Mouse (Mus musculus): ENCODE results near the gene Cactin. TPM values are rescaled to one million over a fixed set of nuclear protein-coding genes. Genes with fewer than 3 reads are reported as not detected.
A peak's percentile ranks its signal among the peaks of the same experiment; 100 is the strongest.

Cactin gene
- total RNA-seq, 2 experiments from 2014 or later, result 10.1 to 10.9 TPM

DNA sequence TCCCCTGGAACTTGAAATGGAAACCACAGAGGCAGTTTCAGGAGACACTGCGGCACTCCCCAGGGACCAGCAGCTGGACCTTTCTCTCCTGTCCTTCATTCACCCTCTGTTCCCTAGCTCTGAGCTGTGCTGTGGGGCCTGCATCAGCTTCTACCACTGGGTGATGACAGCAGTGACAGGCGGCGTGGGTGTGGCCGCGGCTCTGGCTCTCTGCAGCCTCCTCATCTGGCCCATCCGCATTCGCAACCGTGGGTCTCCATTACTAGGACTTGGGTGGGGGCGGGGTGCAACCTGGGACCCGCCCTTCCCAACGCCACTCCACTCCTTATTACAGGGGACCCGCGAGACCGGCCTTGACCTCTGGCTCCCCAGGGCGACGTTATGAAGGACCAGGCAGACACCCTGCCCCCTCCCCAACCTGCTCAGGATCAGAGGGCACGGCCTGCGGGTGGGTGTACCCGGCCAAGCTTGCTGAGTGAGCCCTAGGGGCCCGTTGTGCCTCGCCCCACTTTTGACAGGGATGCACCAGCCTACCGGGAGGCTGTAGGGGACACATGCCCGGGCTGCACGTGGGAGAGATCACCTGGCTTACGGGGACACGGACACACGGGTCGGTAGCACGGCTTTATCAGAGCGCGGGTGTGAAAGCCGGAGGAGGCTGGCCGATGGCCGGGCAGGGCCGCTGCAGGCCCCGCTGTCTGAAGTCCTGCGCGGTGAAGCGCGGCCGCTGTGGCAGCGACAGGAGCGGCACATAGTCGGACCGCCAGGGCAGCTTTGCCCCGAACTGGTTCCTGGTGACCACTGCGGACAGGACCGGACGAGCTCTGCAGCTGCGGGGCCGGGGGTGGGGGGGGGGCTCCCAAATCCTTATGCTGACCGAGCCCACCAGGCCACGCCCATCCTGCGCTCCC lies 42.8 kb downstream of the Cactin start:
- no peak for DNase-seq (ENCODE audit: low spot score)

DNA sequence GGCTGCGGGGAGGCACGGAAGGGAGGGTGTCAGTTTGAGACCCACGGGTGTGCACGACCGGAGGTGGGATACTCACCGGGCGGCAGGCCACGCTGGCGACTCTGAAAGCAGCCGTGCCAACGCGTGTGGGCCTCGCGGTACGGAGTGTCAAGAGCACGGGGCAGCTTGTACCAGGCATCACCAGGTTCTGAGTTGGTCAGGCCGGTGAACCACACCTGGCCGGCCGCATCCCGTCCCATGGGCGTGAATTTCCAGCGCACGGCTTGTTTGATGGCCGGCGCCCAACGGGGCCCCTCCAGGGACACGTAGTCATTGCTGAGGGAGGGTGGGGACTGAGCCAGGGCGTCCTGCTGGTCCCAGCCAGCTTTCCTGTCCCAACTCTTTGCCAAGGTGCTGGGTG lies 43.8 kb downstream of the Cactin start:
- no peak for DNase-seq (ENCODE audit: low spot score)

DNA sequence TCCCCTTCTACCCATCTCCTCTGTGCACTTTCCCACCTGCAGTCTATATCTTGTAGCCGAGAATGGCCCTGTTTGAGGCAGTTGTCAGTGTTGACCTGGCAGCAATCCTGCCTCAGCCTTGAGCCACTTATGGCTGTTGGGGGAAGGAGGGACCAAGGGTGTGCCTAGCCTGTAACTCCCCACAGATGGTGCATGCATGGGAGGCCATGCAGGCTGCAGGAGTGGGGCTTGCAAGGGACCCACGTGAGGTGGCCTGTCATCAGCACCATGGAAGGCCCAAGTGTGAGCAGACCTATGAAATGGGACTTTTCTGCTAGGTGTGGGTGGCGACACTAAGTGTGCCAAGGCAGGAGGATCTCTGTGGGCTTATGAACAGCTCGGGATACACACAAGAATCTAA lies 44.2 kb downstream of the Cactin start:
- no peak for DNase-seq (ENCODE audit: low spot score)

GRCm38 (mm10) chr10:81365672-81366476 lies 45.0 kb downstream of the Cactin start, which contains the start of gene 4930404N11Rik:
Gene 4930404N11Rik, minus strand, starts transcription at chr10:81365816.
- no peak for DNase-seq (ENCODE audit: low spot score)

GRCm38 (mm10) chr10:81366477-81367206 lies 45.7 kb downstream of the Cactin start:
- DNase-seq (ENCODE audit: low spot score), result no peak

DNA sequence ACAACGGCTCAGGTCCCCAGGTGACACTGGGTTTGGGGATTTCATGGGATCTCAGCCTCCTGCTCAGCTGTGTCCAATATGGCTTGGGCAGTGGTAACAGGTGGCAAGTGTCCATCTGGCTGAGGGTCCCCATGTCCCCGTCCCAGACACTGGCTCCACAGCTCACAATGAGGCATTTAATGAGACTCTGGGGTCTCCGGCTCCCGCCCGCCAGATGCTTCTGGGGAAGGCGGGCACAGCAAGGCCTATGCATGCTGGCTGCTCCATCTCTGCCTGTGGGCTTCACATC lies 46.2 kb downstream of the Cactin start:
- DNase-seq (ENCODE audit: low spot score), result no peak

- no peak for DNase-seq (ENCODE audit: low spot score)
Measured at GRCm38 (mm10) chr10:81375322-81375721, 54.4 kb downstream of the Cactin start.

Small RNA genes within 50 kb of the gene (microRNA-seq; reads per million reads assigned to microRNA genes)
- 34.1 reads per million, percentile 45 among the genes with 10 or more reads in this experiment for gene Mir3057

Other genes starting within 250 kb of the Cactin start
- under 1 TPM in 1 of 2 experiments, not detected in 1; 0.09 TPM for gene Creb3l3, start 222.2 kb upstream of the Cactin start, total RNA-seq (2021)
- gene Map2k2, start 215.2 kb upstream of the Cactin start, total RNA-seq (2021), result 100 to 1,000 TPM; 173 to 189 TPM
- 10 to 100 TPM; 22.1 to 24.5 TPM for gene Zbtb7a, start 185.9 kb upstream of the Cactin start, total RNA-seq (2021)
- 10 to 100 TPM; 15.3 to 17.1 TPM for gene Pias4, start 153.2 kb upstream of the Cactin start, total RNA-seq (2021)
- gene Eef2, start 144.5 kb upstream of the Cactin start, total RNA-seq (2021), result 1,000 to 10,000 TPM; 1,320 to 1,335 TPM
- 10 to 100 TPM; 25.5 to 28.4 TPM for gene Dapk3, start 138.1 kb upstream of the Cactin start, total RNA-seq (2021)
- not detected for gene 4930442H23Rik, start 137.3 kb upstream of the Cactin start, total RNA-seq (2021)
- gene Nmrk2, start 119.1 kb upstream of the Cactin start, total RNA-seq (2021), result 100 to 1,000 TPM in 1 of 2 experiments, 10 to 100 TPM in 1; 59.9 to 118 TPM
- gene Atcay, start 90.3 kb upstream of the Cactin start, total RNA-seq (2021), result not detected
- 1 to 10 TPM; 1.9 to 2.7 TPM for gene Zfr2, start 87.9 kb upstream of the Cactin start, total RNA-seq (2021)
- not detected for gene Matk, start 68.2 kb upstream of the Cactin start, total RNA-seq (2021)
- 100 to 1,000 TPM; 106 to 116 TPM for gene Mrpl54, start 54.2 kb upstream of the Cactin start, total RNA-seq (2021)
- 100 to 1,000 TPM; 102 to 105 TPM for gene Apba3, start 54.1 kb upstream of the Cactin start, total RNA-seq (2021)
- not detected for gene Tjp3, start 29.5 kb upstream of the Cactin start, total RNA-seq (2021)
- gene Pip5k1c, start 28.1 kb upstream of the Cactin start, total RNA-seq (2021), result 10 to 100 TPM; 19.7 to 20.4 TPM
- gene Tbxa2r, start 7.6 kb downstream of the Cactin start, total RNA-seq (2021), result under 1 TPM; 0.16 to 0.55 TPM
- gene Gipc3, start 22.2 kb downstream of the Cactin start, total RNA-seq (2021), result 1 to 10 TPM in 1 of 2 experiments, under 1 TPM in 1; 0.39 to 1.4 TPM
- 10 to 100 TPM; 14.7 to 19.6 TPM for gene Hmg20b, start 29.4 kb downstream of the Cactin start, total RNA-seq (2021)
- gene Mfsd12, start 36.4 kb downstream of the Cactin start, total RNA-seq (2021), result 1 to 10 TPM; 2.3 to 2.8 TPM
- gene 4930404N11Rik, start 44.7 kb downstream of the Cactin start, total RNA-seq (2021), result under 1 TPM; 0.23 to 0.66 TPM
- gene Fzr1, start 57.4 kb downstream of the Cactin start, total RNA-seq (2021), result 10 to 100 TPM; 15.3 to 15.4 TPM
- gene Dohh, start 63.3 kb downstream of the Cactin start, total RNA-seq (2021), result 10 to 100 TPM; 41.1 to 44.1 TPM
- gene Gm48551, start 63.4 kb downstream of the Cactin start, total RNA-seq (2021), result under 1 TPM; 0.57 to 0.97 TPM
- under 1 TPM in 1 of 2 experiments, not detected in 1; 0.34 TPM for gene Gm48552, start 67.9 kb downstream of the Cactin start, total RNA-seq (2021)
- gene Smim24, start 71.9 kb downstream of the Cactin start, total RNA-seq (2021), result not detected
- gene Nfic, start 134.5 kb downstream of the Cactin start, total RNA-seq (2021), result 100 to 1,000 TPM; 232 to 244 TPM
- gene Celf5, start 161.6 kb downstream of the Cactin start, total RNA-seq (2021), result under 1 TPM; 0.05 to 0.07 TPM
- 10 to 100 TPM; 41.0 to 45.8 TPM for gene Ncln, start 175.3 kb downstream of the Cactin start, total RNA-seq (2021)
- under 1 TPM; 0.71 to 0.78 TPM for gene S1pr4, start 179.0 kb downstream of the Cactin start, total RNA-seq (2021)
- under 1 TPM; 0.53 to 0.57 TPM for gene Gna15, start 203.1 kb downstream of the Cactin start, total RNA-seq (2021)
- 10 to 100 TPM; 26.2 to 31.8 TPM for gene Gna11, start 224.1 kb downstream of the Cactin start, total RNA-seq (2021)
- gene Aes, start 238.4 kb downstream of the Cactin start, total RNA-seq (2021), result 100 to 1,000 TPM; 947 to 962 TPM

Data from gastrocnemius, adult 18-20 months (tissue).